Mouse (Mus musculus): ENCODE data around the gene Fam118b. TPM values are rescaled to one million over a fixed set of nuclear protein-coding genes. Genes with fewer than 3 reads are reported as not detected.

Gene Fam118b
- polyA plus RNA-seq, 1 experiment, result 79.5 TPM

- H3K4me1 ChIP-seq (ENCODE audit: control insufficient read depth, insufficient read depth, low read length), result peaks cover 4% of the 10 kb centered on the region
- no peak overlapping the region for H3K27ac ChIP-seq (ENCODE audit: control insufficient read depth, insufficient read depth, low read depth, low read length)
- no peaks in the 10 kb centered on the region for H3K27me3 ChIP-seq (ENCODE audit: control insufficient read depth, insufficient read depth, low read length)
- no peak overlapping the region for H3K4me3 ChIP-seq (ENCODE audit: control insufficient read depth, low read depth, low read length)
- TF ChIP-seq POLR2A (IDR thresholded peaks at IDR 0.05; ENCODE audit: control insufficient read depth, low read depth, low read length), result no peak
- no peak for TF ChIP-seq CTCF (IDR thresholded peaks at IDR 0.05; ENCODE audit: control insufficient read depth, insufficient read depth, insufficient replicate concordance, low read depth, low read length)
- H3K36me3 ChIP-seq (ENCODE audit: control insufficient read depth, insufficient read depth, low read length), result no peaks in the 10 kb centered on the region; the same call in 1 of the 2 replicates
Measured at GRCm38 (mm10) chr9:35264509-35264908, 3.1 kb downstream of the Fam118b start.

GRCm38 (mm10) chr9:35263431-35263830 is 4.2 kb downstream of the Fam118b start:
- peaks cover 4% of the 10 kb centered on the region for H3K4me1 ChIP-seq (ENCODE audit: control insufficient read depth, insufficient read depth, low read length)
- H3K36me3 ChIP-seq (ENCODE audit: control insufficient read depth, insufficient read depth, low read length), result no peaks in the 10 kb centered on the region; the same call in 1 of the 2 replicates
- H3K27ac ChIP-seq (ENCODE audit: control insufficient read depth, insufficient read depth, low read depth, low read length), result no peak overlapping the region
- H3K27me3 ChIP-seq (ENCODE audit: control insufficient read depth, insufficient read depth, low read length), result no peaks in the 10 kb centered on the region
- TF ChIP-seq POLR2A (IDR thresholded peaks at IDR 0.05; ENCODE audit: control insufficient read depth, low read depth, low read length), result no peak
- H3K4me3 ChIP-seq (ENCODE audit: control insufficient read depth, low read depth, low read length), result no peak overlapping the region

GRCm38 (mm10) chr9:35262418-35262817 is 5.2 kb downstream of the Fam118b start:
- Histone ChIP-seq H3K27ac (ENCODE audit: control insufficient read depth, insufficient read depth, low read depth, low read length) (no peak overlapping the region), H3K4me3 (ENCODE audit: control insufficient read depth, low read depth, low read length) (no peak overlapping the region), H3K4me1 (ENCODE audit: control insufficient read depth, insufficient read depth, low read length) (peaks cover 2% of the 10 kb centered on the region; the same call in 1 of the 2 replicates), H3K27me3 (ENCODE audit: control insufficient read depth, insufficient read depth, low read length) (no peaks in the 10 kb centered on the region), H3K36me3 (ENCODE audit: control insufficient read depth, insufficient read depth, low read length) (no peaks in the 10 kb centered on the region; the same call in 1 of the 2 replicates)
- TF ChIP-seq POLR2A (IDR thresholded peaks at IDR 0.05; ENCODE audit: control insufficient read depth, low read depth, low read length), result no peak

- no peaks in the 10 kb centered on the region for H3K36me3 ChIP-seq (ENCODE audit: control insufficient read depth, insufficient read depth, low read length)
- TF ChIP-seq CTCF (IDR thresholded peaks at IDR 0.05; ENCODE audit: control insufficient read depth, insufficient read depth, insufficient replicate concordance, low read depth, low read length), result no peak
- no peak for TF ChIP-seq POLR2A (IDR thresholded peaks at IDR 0.05; ENCODE audit: control insufficient read depth, low read depth, low read length)
- no peak overlapping the region for H3K27ac ChIP-seq (ENCODE audit: control insufficient read depth, insufficient read depth, low read depth, low read length)
- H3K4me1 ChIP-seq (ENCODE audit: control insufficient read depth, insufficient read depth, low read length), result no peaks in the 10 kb centered on the region
- no peak overlapping the region for H3K4me3 ChIP-seq (ENCODE audit: control insufficient read depth, low read depth, low read length)
- no peaks in the 10 kb centered on the region for H3K27me3 ChIP-seq (ENCODE audit: control insufficient read depth, insufficient read depth, low read length)
Measured at GRCm38 (mm10) chr9:35257365-35257764, 10.2 kb downstream of the Fam118b start.

GRCm38 (mm10) chr9:35249476-35249875 is 18.1 kb downstream of the Fam118b start:
- H3K4me3 ChIP-seq (ENCODE audit: control insufficient read depth, low read depth, low read length), result no peak overlapping the region
- H3K27me3 ChIP-seq (ENCODE audit: control insufficient read depth, insufficient read depth, low read length), result no peaks in the 10 kb centered on the region
- H3K36me3 ChIP-seq (ENCODE audit: control insufficient read depth, insufficient read depth, low read length), result no peaks in the 10 kb centered on the region; the same call in 1 of the 2 replicates
- TF ChIP-seq CTCF (IDR thresholded peaks at IDR 0.05; ENCODE audit: control insufficient read depth, insufficient read depth, insufficient replicate concordance, low read depth, low read length), result no peak
- no peak for TF ChIP-seq POLR2A (IDR thresholded peaks at IDR 0.05; ENCODE audit: control insufficient read depth, low read depth, low read length)
- no peak overlapping the region for H3K27ac ChIP-seq (ENCODE audit: control insufficient read depth, insufficient read depth, low read depth, low read length)
- H3K4me1 ChIP-seq (ENCODE audit: control insufficient read depth, insufficient read depth, low read length), result no peaks in the 10 kb centered on the region

GRCm38 (mm10) chr9:35247405-35247804 is 20.2 kb downstream of the Fam118b start:
- TF ChIP-seq POLR2A (IDR thresholded peaks at IDR 0.05; ENCODE audit: control insufficient read depth, low read depth, low read length) (no peak), CTCF (IDR thresholded peaks at IDR 0.05; ENCODE audit: control insufficient read depth, insufficient read depth, insufficient replicate concordance, low read depth, low read length) (no peak)
- Histone ChIP-seq H3K27ac (ENCODE audit: control insufficient read depth, insufficient read depth, low read depth, low read length) (no peak overlapping the region), H3K36me3 (ENCODE audit: control insufficient read depth, insufficient read depth, low read length) (no peaks in the 10 kb centered on the region; the same call in 1 of the 2 replicates), H3K4me1 (ENCODE audit: control insufficient read depth, insufficient read depth, low read length) (no peaks in the 10 kb centered on the region), H3K27me3 (ENCODE audit: control insufficient read depth, insufficient read depth, low read length) (no peaks in the 10 kb centered on the region), H3K4me3 (ENCODE audit: control insufficient read depth, low read depth, low read length) (no peak overlapping the region)

- Histone ChIP-seq H3K4me1 (ENCODE audit: control insufficient read depth, insufficient read depth, low read length) (no peaks in the 10 kb centered on the region), H3K36me3 (ENCODE audit: control insufficient read depth, insufficient read depth, low read length) (no peaks in the 10 kb centered on the region; the same call in 1 of the 2 replicates), H3K27ac (ENCODE audit: control insufficient read depth, insufficient read depth, low read depth, low read length) (no peak overlapping the region), H3K4me3 (ENCODE audit: control insufficient read depth, low read depth, low read length) (no peak overlapping the region), H3K27me3 (ENCODE audit: control insufficient read depth, insufficient read depth, low read length) (no peaks in the 10 kb centered on the region)
- TF ChIP-seq CTCF (IDR thresholded peaks at IDR 0.05; ENCODE audit: control insufficient read depth, insufficient read depth, insufficient replicate concordance, low read depth, low read length) (no peak), POLR2A (IDR thresholded peaks at IDR 0.05; ENCODE audit: control insufficient read depth, low read depth, low read length) (no peak)
Measured at GRCm38 (mm10) chr9:35239734-35240133, 27.9 kb downstream of the Fam118b start.

Measured in testis, adult 2 months (tissue).